Mouse (Mus musculus): ENCODE results near the gene Irf3. TPM values are rescaled to one million over a fixed set of nuclear protein-coding genes. Genes with fewer than 3 reads are reported as not detected.

Irf3 gene
- polyA plus RNA-seq, 1 experiment: 105 TPM

GRCm38 (mm10) chr7:45040851-45041250, 43.4 kb downstream of the Irf3 start:
- Histone ChIP-seq H3K27ac (ENCODE audit: insufficient read depth, low read depth, low read length) (no peak overlapping the region), H3K4me3 (ENCODE audit: insufficient read depth, low read depth, low read length) (no peak overlapping the region), H3K36me3 (ENCODE audit: control insufficient read depth, insufficient read depth, low read length) (peaks cover 2% of the 10 kb centered on the region; the same call in 1 of the 2 replicates), H3K4me1 (ENCODE audit: control insufficient read depth, insufficient read depth, low read length) (no peaks in the 10 kb centered on the region), H3K27me3 (replicated peaks; ENCODE audit: control insufficient read depth, insufficient read depth, low read length) (no peaks in the 10 kb centered on the region)
- TF ChIP-seq POLR2A (IDR thresholded peaks at IDR 0.05; ENCODE audit: low read depth, low read length): no peak
- DNase-seq: no peak
- 89% methylated on average over 9 of the region's 9 CpGs for WGBS

- Histone ChIP-seq H3K4me3 (ENCODE audit: insufficient read depth, low read depth, low read length) (no peak overlapping the region), H3K27ac (ENCODE audit: insufficient read depth, low read depth, low read length) (no peak overlapping the region), H3K27me3 (replicated peaks; ENCODE audit: control insufficient read depth, insufficient read depth, low read length) (no peaks in the 10 kb centered on the region), H3K4me1 (ENCODE audit: control insufficient read depth, insufficient read depth, low read length) (no peaks in the 10 kb centered on the region), H3K36me3 (ENCODE audit: control insufficient read depth, insufficient read depth, low read length) (peaks cover 2% of the 10 kb centered on the region; the same call in 1 of the 2 replicates)
- 90% methylated on average over 14 of the region's 14 CpGs for WGBS
- TF ChIP-seq POLR2A (IDR thresholded peaks at IDR 0.05; ENCODE audit: low read depth, low read length) (no peak), CTCF (conservative IDR thresholded peaks at IDR 0.05; ENCODE audit: insufficient read depth, insufficient read length, low read depth, low read length) (no peak)
- DNase-seq: no peak
Measured at GRCm38 (mm10) chr7:45043307-45043706, 45.9 kb downstream of the Irf3 start.

DNA sequence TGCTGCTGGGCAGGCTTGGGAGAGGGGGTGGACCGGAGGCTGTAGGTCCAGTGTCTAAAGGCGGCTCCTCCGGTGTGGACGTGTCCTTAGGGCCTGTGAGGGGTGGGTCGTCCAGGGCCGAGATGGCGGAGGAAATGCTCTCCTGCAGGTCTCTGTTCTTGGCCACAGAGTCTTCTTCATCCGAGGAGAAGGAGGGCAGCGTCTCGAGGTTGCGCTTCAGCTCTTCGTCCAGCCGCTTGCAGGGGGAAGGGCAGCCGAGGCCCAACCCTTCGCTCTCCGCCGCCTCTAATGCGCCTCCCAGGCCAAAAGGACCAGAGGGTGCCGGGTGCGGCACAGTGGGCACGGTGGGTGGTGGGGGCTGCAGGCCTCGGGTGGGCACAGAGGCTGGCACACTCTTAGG, 48.3 kb downstream of the Irf3 start:
- no peak for DNase-seq
- Histone ChIP-seq H3K4me1 (ENCODE audit: control insufficient read depth, insufficient read depth, low read length) (no peaks in the 10 kb centered on the region), H3K27me3 (replicated peaks; ENCODE audit: control insufficient read depth, insufficient read depth, low read length) (no peaks in the 10 kb centered on the region), H3K27ac (ENCODE audit: insufficient read depth, low read depth, low read length) (no peak overlapping the region), H3K36me3 (ENCODE audit: control insufficient read depth, insufficient read depth, low read length) (peaks cover 2% of the 10 kb centered on the region; the same call in 1 of the 2 replicates), H3K4me3 (ENCODE audit: insufficient read depth, low read depth, low read length) (no peak overlapping the region)
- WGBS: 86% methylated on average over 22 of the region's 22 CpGs
- TF ChIP-seq CTCF (conservative IDR thresholded peaks at IDR 0.05; ENCODE audit: insufficient read depth, insufficient read length, low read depth, low read length) (no peak), POLR2A (IDR thresholded peaks at IDR 0.05; ENCODE audit: low read depth, low read length) (no peak)

DNA sequence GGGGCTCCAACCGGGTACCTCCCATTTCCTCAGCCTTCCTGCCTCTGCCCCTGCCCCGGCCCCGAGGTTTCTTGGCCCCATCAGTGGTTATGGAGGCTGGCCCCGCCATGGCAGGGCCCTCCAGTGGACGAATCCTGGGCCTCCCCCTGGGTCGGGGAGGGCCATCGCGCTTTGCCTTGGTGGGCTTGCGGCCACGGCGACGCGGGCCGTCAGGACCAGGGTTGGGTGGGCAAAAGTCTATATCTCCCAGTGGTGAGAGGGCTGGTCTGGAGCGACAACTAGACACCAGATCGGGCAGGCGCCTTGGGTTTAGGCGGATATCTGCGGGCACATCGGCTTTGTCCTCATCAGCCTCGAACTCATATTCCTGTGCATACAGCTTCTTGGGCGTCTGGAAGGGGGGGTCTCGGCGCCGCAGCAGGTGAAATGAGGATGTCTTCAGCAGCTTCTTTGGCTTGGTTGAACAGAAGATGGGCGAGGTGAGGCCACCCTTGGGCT, 49.5 kb downstream of the Irf3 start:
- H3K27me3 ChIP-seq (replicated peaks; ENCODE audit: control insufficient read depth, insufficient read depth, low read length): no peaks in the 10 kb centered on the region
- H3K4me3 ChIP-seq (ENCODE audit: insufficient read depth, low read depth, low read length): no peak overlapping the region
- WGBS: 92% methylated on average over 26 of the region's 26 CpGs
- H3K27ac ChIP-seq (ENCODE audit: insufficient read depth, low read depth, low read length): no peak overlapping the region
- no peak for TF ChIP-seq POLR2A (IDR thresholded peaks at IDR 0.05; ENCODE audit: low read depth, low read length)
- TF ChIP-seq CTCF (conservative IDR thresholded peaks at IDR 0.05; ENCODE audit: insufficient read depth, insufficient read length, low read depth, low read length): no peak
- no peak for DNase-seq
- peaks cover 2% of the 10 kb centered on the region; the same call in 1 of the 2 replicates for H3K36me3 ChIP-seq (ENCODE audit: control insufficient read depth, insufficient read depth, low read length)
- H3K4me1 ChIP-seq (ENCODE audit: control insufficient read depth, insufficient read depth, low read length): peaks cover 6% of the 10 kb centered on the region; the same call in 1 of the 2 replicates

GRCm38 (mm10) chr7:45047491-45047890, 50.0 kb downstream of the Irf3 start:
- Histone ChIP-seq H3K27me3 (replicated peaks; ENCODE audit: control insufficient read depth, insufficient read depth, low read length) (no peaks in the 10 kb centered on the region), H3K4me3 (ENCODE audit: insufficient read depth, low read depth, low read length) (no peak overlapping the region), H3K27ac (ENCODE audit: insufficient read depth, low read depth, low read length) (no peak overlapping the region), H3K36me3 (ENCODE audit: control insufficient read depth, insufficient read depth, low read length) (peaks cover 2% of the 10 kb centered on the region; the same call in 1 of the 2 replicates), H3K4me1 (ENCODE audit: control insufficient read depth, insufficient read depth, low read length) (peaks cover 8% of the 10 kb centered on the region; the same call in 1 of the 2 replicates)
- 94% methylated on average over 14 of the region's 14 CpGs for WGBS
- no peak for DNase-seq
- no peak for TF ChIP-seq POLR2A (IDR thresholded peaks at IDR 0.05; ENCODE audit: low read depth, low read length)
- no peak for TF ChIP-seq CTCF (conservative IDR thresholded peaks at IDR 0.05; ENCODE audit: insufficient read depth, insufficient read length, low read depth, low read length)

GRCm38 (mm10) chr7:45048001-45048890, 50.8 kb downstream of the Irf3 start:
- H3K36me3 ChIP-seq (ENCODE audit: control insufficient read depth, insufficient read depth, low read length): no peaks in the 10 kb centered on the region; the same call in 1 of the 2 replicates

More at GRCm38 (mm10) chr7:45048001-45048890, 50.8 kb downstream of the Irf3 start:
- H3K27ac ChIP-seq (ENCODE audit: insufficient read depth, low read depth, low read length): no peak overlapping the region
- no peak for DNase-seq
- no peaks in the 10 kb centered on the region for H3K27me3 ChIP-seq (replicated peaks; ENCODE audit: control insufficient read depth, insufficient read depth, low read length)
- WGBS: 92% methylated on average over 38 of the region's 38 CpGs
- H3K4me3 ChIP-seq (ENCODE audit: insufficient read depth, low read depth, low read length): no peak overlapping the region
- TF ChIP-seq CTCF (conservative IDR thresholded peaks at IDR 0.05; ENCODE audit: insufficient read depth, insufficient read length, low read depth, low read length) (no peak), POLR2A (IDR thresholded peaks at IDR 0.05; ENCODE audit: low read depth, low read length) (no peak)
- peaks cover 8% of the 10 kb centered on the region; the same call in 1 of the 2 replicates for H3K4me1 ChIP-seq (ENCODE audit: control insufficient read depth, insufficient read depth, low read length)
